In genomic region chr14:38630114-38630513, GRCm38 (mm10) we compare ENCODE assay signal across 18 mouse cellular contexts.
"Had no signal": no experiment of that assay in that cellular context is flagged by ENCODE, and none has a peak within 500 bp of the region (broad histone marks: within the 10 kb centered on the region; RNA-seq: fewer than 3 reads in every experiment).

No protein-coding gene starts in this region.

- H3K27ac ChIP-seq: embryonic facial prominence, embryonic 10.5 days; embryonic facial prominence, embryonic 12.5 days; embryonic facial prominence, embryonic 13.5 days; embryonic facial prominence, embryonic 15.5 days; forebrain, embryonic 10.5 days; forebrain, embryonic 12.5 days; forebrain, embryonic 13.5 days; gastrocnemius, adult 2 months; heart, adult 2 months had no signal

- H3K9ac ChIP-seq: embryonic facial prominence, embryonic 12.5 days; embryonic facial prominence, embryonic 13.5 days; embryonic facial prominence, embryonic 15.5 days; forebrain, embryonic 12.5 days; forebrain, embryonic 13.5 days; forebrain, postnatal 0 days had no signal

- H3K4me3 ChIP-seq: embryonic facial prominence, embryonic 10.5 days; embryonic facial prominence, embryonic 12.5 days; embryonic facial prominence, embryonic 13.5 days; embryonic facial prominence, embryonic 15.5 days; erythroblast, embryonic 14.5 days; forebrain, embryonic 10.5 days; forebrain, embryonic 12.5 days; forebrain, embryonic 13.5 days; gastrocnemius, adult 2 months; heart, adult 2 months had no signal

- H3K4me1 ChIP-seq: embryonic facial prominence, embryonic 10.5 days; embryonic facial prominence, embryonic 12.5 days; embryonic facial prominence, embryonic 13.5 days; embryonic facial prominence, embryonic 15.5 days; forebrain, embryonic 10.5 days; forebrain, embryonic 12.5 days had no signal

- H3K36me3 ChIP-seq: embryonic facial prominence, embryonic 10.5 days; embryonic facial prominence, embryonic 12.5 days; embryonic facial prominence, embryonic 13.5 days; embryonic facial prominence, embryonic 15.5 days; forebrain, embryonic 10.5 days; forebrain, embryonic 12.5 days had no signal

- H3K27me3 ChIP-seq: embryonic facial prominence, embryonic 12.5 days; embryonic facial prominence, embryonic 13.5 days; embryonic facial prominence, embryonic 15.5 days; forebrain, embryonic 12.5 days; forebrain, embryonic 13.5 days had no signal

- ATAC-seq: forebrain, postnatal 0 days had no signal

- H3K4me2 ChIP-seq: embryonic facial prominence, embryonic 12.5 days; embryonic facial prominence, embryonic 13.5 days; embryonic facial prominence, embryonic 15.5 days; forebrain, embryonic 12.5 days; forebrain, embryonic 13.5 days had no signal

- DNase-seq: embryo, embryonic 11 days; gastrocnemius, adult 2 months; gastrocnemius, postnatal 10 days; gastrocnemius, postnatal 14 days; gastrocnemius, postnatal 25 days; gastrocnemius, postnatal 36 days; heart, adult 11 months; heart, adult 18-20 months; heart, adult 2 months had no signal

- H3K9me3 ChIP-seq: embryonic facial prominence, embryonic 10.5 days; embryonic facial prominence, embryonic 12.5 days; embryonic facial prominence, embryonic 13.5 days; embryonic facial prominence, embryonic 15.5 days; forebrain, embryonic 10.5 days; forebrain, embryonic 12.5 days; forebrain, embryonic 13.5 days had no signal
